Mouse (Mus musculus) mouse trophoblast stem cell (cell line): ENCODE results near the gene BC067074.
"Not testable (repeated sequence)": the region's sequence is repeated elsewhere in the genome, so short reads cannot be mapped to it uniquely, and the experiment has no call there.

Experiments used
- in situ Hi-C, 2 experiments: fragments of 300-500 bp; cut with MseI, MboI; formaldehyde crosslinking; loops; 2 replicates in 1 of 2; 3 replicates in 1 of 2; pipeline ENCODE4 v1.15.1; 2025

BC067074 gene

DNA sequence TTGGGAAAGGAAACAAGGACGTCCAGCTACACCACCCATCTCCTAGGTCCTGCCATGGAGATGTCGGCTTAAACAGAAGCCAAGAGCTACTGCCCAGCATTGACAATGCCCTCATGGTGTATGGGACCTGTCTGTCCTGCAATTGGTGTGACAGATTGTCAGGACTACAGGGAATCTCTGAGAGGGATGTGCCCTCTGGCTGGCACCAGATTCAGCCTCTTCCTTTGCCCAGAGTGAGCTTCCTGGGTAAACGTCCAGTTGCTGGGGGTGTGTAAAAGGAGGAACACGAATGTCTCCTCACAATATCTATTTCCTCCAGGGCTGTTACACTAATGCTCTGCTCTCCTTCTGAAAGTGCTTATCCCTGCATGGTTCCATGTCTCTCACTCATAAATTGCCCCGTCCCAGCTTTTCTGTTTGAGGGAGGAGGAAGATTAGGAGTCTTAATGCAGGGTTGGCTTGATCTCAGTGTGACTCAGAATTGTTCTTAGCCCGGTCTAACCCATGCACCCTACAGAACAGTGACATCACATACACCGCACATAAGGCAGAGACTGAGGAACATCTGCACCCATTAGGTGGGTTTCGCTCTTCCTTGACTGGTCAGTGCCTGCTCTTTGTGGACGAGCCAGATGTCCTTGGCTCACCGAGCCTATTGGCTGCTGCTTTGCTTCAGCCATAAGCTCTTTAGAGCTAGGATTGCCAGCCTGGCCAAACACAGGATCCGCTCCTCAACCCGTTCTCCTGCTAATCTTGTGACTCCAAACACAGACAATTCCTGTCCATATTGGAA, 80.5 kb downstream of the BC067074 start:
- in situ Hi-C loops: no loop called here

- in situ Hi-C loops: no loop called here
These were observed 81.1 kb downstream of the BC067074 start for GRCm38 (mm10) chr13:113374084-113374405.

DNA sequence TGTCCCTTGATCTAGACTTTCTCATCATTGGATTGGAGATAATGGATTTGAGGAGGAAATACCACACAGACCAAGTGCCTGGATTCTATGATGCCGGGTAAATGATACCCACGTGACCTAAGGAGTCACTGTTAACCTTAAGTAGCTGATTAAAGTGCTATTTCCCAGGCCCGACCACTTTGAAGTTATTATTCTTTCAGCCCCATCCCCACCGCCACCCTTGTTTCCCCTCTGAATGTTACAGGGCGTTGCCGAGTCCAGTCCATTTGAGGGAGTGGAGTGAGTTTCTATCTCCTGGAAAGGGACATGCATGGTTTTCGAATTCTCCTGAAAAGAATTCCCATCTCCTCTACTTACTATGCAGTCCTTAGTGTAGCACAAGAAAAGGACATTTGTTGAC, 84.7 kb downstream of the BC067074 start:
- in situ Hi-C loops: no loop called here

GRCm38 (mm10) chr13:113378980-113379410, 86.0 kb downstream of the BC067074 start:
- in situ Hi-C loops: no loop called here

GRCm38 (mm10) chr13:113379766-113380309, 86.9 kb downstream of the BC067074 start:
- in situ Hi-C loops: no loop called here

DNA sequence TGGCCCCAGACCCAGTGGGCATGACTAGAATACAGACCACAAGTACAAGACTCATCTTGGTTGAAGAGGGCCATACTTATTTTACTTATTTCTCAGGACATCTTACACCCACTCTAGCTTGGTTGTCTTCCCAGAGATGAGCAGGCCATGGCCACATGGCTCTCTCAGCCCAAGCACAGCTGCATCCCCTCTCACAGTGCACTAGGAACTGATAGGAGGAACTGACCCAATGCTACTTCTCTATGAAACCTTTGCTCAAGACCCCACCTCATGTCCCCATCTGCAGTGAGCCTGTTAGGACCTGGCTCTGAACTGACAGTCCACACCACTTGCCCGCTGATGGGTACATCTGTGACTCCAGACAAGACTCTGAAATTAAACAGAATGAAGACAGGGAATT, 88.8 kb downstream of the BC067074 start:
- in situ Hi-C loops: no loop called here

GRCm38 (mm10) chr13:113382201-113382600, 89.2 kb downstream of the BC067074 start:
- in situ Hi-C loops: no loop called here

DNA sequence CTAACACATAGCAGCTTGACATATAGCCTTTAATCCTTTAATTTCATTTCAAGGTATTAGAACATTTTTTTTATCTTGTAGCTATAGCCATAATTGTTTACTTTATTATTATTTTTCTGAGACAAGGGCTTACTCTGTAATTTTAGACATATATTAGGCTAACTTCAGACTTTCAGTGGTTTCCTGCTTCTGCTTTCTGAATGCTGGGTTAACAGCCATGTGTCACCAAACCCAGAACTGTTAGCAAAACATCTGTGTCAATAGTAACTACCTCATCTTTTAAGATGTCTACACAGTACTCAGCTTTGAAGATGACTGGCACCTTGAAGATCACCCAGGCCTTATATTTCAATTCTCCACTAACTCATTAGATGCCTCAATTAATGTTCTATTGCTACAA, 89.8 kb downstream of the BC067074 start:
- in situ Hi-C loops: not testable (repeated sequence)

DNA sequence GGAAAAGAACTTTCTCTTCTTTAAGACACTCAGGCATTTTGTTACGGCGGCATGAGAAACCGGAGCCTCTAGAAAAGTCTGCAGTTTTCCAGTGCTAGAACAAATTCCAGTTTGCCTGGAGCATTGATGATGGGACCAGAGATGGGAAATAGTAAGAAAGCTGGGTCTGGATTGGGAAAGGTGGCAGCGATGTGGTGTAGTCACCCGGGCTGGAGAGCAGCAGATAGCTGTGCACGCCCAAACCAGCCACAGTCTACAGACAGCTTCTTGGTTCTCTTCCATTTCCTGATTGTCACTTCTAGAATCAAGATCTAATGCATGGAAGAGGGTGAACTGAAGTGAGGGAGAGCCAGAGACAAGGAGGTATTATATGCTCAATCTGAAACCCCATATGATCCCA, 100.4 kb downstream of the BC067074 start:
- in situ Hi-C loops: no loop called here

DNA sequence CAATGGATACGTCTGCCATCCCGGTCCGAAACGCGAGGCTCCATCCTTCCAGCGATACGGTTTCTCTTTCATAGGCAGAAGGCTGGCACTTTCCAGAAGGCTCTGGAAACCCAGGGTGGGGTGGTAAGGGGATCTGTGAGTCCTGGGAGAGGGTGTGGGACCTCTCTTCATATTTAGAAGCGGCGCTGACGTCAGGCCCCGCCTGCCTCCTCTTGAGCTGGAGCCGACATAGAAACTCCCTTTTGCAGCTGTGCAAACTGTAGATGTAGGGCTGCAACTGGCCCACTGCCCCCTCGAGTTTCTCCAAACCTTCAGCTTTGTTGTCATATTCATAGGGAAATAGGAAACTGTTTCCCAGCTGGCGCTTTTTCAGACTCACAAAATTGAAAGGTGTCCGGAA, 101.6 kb downstream of the BC067074 start:
- in situ Hi-C loops: no loop called here

DNA sequence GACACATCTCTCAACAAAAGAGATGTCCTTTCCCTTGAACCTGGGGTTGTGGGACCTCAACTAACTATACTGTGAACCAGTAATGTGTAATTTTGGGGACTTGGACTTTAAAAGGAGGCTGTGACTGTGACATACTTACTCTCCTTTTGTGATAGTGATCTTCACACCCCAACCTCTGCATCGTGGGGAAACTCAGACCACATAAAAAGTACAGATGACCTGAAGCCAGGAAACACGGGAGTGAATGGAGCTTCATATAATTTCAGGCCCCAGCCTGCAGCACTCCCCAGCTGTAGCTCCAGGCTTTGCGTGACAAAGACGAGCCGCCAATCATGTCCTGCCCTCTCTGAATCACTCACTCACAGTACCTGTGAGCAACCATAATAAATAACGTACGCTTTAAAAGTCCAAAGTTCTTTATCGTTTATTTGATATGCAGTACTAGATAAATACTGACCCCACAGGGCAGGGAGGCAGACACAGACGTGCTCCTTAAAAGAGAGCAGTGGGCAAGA, 104.1 kb downstream of the BC067074 start:
- in situ Hi-C loops: no loop called here

- in situ Hi-C loops: no loop called here
These were observed 108.5 kb downstream of the BC067074 start for GRCm38 (mm10) chr13:113401373-113402010.

DNA sequence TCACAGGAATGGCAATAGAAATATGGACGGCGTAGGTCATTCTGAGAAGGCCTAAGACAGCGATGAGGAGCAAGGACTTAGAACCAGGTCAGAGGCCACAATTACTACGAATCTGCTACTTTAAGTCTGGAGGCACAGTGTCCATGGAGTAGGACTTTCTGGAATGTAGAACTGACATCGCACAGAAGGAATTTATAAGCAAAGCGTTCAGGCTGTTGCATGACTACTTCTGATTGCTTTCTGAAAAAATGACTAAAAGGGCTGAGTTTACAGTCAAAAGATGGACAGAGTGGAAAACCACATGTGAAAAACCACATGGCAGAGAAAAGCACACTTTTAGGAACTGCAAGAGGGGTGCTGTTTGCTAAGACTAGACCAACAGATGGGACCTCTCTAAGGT, 110.7 kb downstream of the BC067074 start:
- in situ Hi-C loops: no loop called here

DNA sequence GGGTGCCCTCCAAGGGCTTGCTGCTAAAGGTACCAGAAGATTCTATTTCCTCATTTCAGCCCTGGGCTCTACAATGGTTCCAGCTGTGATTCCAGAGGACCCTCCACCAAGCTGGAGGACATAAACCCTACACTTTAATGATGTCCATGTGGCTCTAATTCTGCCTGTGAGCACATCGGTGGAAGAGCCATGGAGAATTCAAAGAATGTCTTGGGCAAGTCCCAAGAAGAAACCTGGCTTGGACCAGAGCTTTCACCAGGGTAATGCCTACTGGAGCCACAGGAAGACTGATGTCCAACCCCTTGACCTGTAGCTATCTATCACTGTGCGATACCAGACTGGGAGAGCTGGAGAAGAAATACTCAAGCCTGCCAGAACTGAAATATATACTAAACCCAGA, 111.2 kb downstream of the BC067074 start:
- in situ Hi-C loops: no loop called here

DNA sequence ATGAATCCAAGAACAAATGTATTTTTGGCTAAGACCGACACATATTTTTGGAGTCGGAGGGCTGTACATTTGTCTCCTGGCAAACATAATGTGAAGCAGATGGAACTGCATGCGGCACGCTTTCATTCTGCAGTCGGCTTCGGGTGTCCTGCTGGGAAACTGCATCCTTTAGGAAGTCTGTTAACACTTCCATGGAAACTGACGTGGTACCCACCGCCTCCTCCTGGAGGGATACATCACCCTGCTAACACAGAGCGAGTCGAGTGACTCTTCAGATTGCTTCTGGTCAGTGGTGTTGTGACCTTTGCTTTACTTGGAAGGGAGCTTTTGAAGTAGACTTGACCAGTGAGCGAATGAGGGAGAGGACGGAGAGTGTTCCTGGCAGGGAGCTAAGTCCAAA, 117.0 kb downstream of the BC067074 start:
- in situ Hi-C loops: no loop called here

DNA sequence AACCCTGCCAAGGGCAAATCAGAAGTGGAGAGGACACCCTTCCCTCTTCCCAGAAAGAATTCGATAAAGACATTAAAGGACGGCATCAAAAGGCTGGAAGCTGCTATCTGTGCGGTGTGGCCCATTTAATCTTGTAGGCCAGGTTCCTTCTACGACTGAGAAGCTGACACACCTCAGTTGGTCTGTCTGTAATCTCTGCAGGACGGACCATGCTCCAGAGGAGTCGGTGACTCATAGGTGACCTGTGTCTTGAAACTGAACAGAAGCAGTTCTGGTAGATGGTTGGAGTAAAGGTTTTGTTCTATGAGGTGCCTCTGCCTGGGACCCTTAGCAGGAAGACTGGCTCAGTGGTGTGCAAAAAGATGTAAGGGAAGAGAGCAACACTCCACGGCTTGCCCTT, 122.6 kb downstream of the BC067074 start:
- in situ Hi-C loops: no loop called here

DNA sequence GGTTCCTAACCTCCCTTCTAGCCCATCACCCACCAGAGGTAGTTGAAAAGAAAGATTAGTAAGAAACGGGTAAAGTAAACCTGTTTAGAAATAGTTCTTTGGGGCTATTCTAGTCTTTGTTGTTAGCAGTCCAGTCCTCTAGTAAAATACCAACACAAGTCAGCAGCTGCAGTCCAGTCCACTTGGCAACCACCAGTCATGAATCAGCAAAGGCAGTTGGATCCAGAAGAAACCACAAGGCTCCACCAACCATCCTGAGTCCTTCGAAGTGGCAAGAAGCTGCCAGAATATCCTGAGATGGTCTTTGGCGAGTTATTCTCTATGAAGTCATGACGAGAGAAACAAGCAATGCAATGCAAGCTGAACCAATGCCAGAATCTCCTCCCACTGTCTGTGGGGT, 124.0 kb downstream of the BC067074 start:
- in situ Hi-C loops: no loop called here

DNA sequence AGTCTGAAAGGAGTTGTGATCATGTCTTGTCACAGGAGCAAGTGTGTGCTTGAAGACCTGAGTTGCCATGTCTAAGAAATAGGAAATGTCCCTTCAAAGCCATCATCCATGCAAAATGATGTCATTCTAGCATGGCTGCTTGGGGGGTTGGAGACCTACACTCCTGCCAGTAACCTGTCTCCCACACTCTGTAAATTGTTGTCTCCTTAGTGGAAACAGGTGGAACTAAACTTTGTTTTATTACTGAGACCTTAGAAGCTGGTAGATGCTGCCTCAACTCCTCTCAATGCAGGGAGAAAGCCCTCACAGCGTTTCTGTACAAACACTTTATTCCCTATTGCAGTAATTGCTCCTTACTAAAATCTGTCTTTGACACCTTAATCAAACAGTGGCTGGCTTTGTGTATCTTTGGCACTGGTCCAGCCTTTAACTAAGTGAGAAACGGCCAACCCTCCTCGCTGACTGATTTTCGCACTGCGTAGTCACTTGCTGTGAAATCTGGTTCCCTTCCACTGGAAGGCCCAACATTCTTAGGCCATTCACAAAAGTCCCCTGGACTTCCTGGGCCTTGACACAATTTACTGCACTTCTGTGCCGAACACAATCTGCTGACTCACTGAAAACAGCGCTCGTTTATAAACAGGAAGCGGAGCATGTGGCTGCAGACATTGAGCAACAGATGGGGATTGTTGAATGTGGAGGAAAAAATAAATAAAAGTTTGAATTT, 125.0 kb downstream of the BC067074 start:
- in situ Hi-C loops: no loop called here

- in situ Hi-C loops: no loop called here
These were observed 125.7 kb downstream of the BC067074 start for GRCm38 (mm10) chr13:113418632-113419031.

DNA sequence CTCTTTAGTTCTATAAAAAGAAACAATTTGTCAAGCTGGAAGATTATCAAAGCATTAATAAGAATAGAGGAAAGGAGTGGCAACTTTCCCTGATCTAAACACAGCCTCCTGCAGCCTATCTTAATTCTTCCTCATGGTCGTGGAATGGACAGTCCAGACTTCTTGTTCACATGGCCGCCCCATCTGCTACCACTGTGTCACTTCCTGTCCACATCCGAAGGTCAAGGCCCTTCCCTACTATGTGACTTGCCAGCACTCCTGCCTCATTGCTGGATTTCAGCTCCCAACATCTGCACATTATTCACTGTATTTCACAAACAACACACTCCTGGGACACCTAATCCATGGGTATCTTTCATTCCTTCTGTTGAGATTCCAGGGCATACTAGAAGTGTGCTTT, 128.5 kb downstream of the BC067074 start:
- in situ Hi-C loops: no loop called here

DNA sequence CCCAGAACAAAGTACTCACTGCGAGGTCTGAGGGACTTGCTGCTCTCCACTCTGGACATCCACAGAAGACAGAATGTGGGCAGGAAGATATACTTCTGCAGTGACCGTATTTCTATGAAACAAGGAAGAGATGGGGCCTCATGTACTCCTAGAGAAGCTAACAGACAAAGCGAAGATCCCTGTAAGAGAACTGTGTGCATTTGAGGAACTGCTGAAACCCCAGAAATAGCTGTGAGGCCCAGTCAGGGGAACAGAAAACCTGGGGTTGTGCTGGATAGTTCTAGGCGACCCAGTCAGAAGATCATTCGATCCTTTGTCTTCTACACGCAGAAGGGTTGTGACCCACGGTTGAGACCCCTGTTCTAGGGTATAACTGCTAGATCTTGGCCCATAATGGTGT, 130.9 kb downstream of the BC067074 start:
- in situ Hi-C loops: no loop called here

- in situ Hi-C loops: no loop called here
These were observed 132.9 kb downstream of the BC067074 start for GRCm38 (mm10) chr13:113425907-113426306.
